Mouse (Mus musculus) brain, embryonic 18.5 days (tissue): Measurements from ENCODE around the gene Ppm1h.

ENCODE experiments used
- DNase-seq: peaks from one replicate; pipeline ENCODE4 v3.0.0-alpha.2; 2012; ENCODE audit warnings: low read depth, low spot score

Ppm1h gene

DNA sequence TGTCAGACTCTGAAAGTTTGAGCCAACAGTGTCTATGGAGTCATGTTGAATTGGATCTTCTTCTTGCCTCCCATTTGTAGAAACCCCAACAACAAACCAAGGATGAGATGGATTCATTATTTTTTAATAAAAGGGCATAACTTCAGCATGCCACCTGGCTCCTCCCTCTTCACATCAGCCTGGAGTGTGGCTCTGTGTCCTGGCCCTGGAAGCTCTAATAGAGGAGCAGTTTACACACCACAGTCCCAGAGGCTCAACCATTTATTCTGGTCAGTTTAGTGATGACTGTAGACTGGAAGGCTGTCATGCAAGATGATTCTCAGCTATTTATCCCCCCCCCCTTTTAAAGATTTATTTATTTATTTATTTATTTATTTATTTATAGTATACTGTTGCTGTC lies 294.7 kb downstream of the Ppm1h start:
- no peak for DNase-seq

GRCm38 (mm10) chr10:122976038-122976437 lies 297.5 kb downstream of the Ppm1h start:
- DNase-seq = no peak

GRCm38 (mm10) chr10:122979356-122979755 lies 300.8 kb downstream of the Ppm1h start:
- no peak for DNase-seq

GRCm38 (mm10) chr10:122980123-122980522 lies 301.6 kb downstream of the Ppm1h start:
- no peak for DNase-seq

DNA sequence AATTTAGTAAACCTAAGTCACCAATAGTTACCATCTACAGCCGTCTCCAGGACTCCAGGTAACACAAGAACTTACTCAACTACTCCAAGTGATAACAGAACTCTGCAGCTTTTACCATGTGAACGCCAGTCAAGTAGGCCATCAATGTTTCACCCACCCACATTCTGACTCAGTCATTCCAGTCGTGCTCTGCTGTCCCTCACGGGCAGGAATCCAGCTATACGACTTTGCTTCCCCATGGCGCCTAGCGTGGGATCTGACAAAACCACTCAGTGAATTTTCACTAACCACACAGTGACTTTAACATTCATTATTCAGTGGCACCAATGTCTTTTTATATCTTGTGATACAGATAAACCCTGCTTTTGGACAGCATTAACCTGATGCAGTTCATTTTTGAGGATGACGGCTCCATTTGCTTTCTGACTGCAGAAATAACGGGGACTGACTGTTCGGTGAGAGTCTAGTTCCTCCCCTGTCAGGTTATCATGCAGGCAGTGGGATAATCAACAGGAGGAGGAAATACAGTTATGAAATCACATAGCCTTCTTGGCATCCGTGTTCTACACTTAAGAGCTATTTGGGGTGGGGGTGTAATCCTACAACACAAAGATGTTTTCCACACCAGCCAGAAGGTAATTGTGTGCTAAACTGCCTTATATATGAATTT lies 304.5 kb downstream of the Ppm1h start:
- no peak for DNase-seq

- DNase-seq = no peak
Measured at GRCm38 (mm10) chr10:122983579-122984530, 305.3 kb downstream of the Ppm1h start.

DNA sequence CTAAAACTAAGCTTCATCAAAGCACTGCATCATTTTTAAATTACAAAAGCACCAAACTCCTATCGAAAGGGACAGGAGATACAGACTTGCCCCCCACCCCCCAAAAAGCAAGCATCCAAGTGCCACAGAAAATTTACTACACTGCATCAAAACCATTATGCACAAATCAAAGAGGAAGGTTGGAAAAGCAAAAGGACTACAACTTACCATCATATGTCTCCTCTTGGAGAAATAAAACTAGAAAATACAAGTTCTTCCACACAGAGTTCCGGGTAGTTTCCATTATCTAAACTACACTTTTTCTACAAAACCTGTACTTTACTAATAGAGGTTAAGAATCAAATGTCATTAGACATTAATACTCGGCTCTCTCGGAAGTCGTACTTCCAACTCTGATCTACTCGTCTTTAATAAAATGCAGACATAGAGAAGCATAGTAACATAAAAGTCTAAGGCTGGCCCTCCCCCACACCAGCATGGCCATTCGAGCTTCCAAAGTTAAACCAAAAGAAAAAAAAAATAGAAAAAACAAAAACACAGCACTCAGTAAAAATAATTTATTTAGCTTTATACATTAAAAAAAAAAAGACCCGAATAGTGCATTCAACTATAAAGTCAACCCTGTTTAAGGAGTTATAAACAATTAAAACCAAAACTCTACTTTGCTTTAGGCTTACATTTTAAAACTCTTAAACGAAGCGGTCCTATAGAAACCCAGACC lies 306.1 kb downstream of the Ppm1h start:
- no peak for DNase-seq

DNA sequence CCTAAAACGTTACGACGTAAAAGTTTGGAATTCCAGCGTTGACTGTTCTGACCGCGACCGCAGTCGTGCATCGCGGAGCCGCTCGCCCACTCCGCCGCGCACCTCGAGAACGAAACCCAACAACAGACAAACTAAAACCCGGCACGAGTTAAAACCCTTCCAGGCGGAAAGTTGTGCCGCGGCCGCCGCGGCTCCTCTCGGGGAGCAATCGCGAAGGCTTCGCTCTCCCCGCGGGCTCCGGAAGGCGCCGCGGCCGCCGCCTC lies 306.6 kb downstream of the Ppm1h start:
- DNase-seq = no peak

DNA sequence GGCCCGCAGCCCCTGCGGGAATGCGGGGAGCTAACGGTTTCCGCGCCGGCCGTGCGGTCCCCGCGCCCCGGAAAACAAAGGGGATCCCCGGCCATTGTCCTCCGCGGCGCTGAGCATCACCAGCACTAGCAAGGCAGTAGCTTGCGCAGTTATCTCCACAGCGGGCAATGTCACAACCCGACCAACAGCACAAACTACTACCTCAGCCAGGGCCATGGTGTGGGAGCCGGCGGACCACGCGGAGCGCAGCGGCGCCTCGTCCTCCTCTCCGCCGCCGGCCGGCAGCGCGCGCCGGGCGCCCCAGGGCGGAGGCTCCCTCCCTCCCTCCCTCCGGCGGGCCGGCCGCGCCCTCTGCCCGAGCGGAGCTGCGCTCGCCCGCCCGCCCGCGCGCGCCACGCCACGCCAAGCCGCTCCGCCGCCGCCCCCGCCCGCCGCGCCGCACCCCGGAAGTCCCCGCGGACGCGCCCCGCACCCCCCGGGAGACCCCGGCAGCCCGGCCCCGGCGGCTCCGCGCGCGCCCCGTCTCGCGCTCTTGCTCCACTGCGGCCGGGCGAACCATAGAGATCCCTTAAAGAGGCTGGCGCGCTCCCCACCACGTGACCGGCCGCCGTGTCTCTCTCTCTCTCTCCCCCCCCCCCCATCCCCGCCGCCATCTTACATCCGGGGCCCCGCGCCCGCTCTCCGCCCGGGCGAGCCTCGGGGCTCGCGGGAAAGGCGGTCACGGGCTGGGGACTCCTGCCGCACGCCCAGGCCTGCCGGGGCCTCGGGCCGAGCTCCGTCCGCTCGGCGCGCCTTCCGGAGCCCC lies 307.2 kb downstream of the Ppm1h start:
- no peak for DNase-seq

DNA sequence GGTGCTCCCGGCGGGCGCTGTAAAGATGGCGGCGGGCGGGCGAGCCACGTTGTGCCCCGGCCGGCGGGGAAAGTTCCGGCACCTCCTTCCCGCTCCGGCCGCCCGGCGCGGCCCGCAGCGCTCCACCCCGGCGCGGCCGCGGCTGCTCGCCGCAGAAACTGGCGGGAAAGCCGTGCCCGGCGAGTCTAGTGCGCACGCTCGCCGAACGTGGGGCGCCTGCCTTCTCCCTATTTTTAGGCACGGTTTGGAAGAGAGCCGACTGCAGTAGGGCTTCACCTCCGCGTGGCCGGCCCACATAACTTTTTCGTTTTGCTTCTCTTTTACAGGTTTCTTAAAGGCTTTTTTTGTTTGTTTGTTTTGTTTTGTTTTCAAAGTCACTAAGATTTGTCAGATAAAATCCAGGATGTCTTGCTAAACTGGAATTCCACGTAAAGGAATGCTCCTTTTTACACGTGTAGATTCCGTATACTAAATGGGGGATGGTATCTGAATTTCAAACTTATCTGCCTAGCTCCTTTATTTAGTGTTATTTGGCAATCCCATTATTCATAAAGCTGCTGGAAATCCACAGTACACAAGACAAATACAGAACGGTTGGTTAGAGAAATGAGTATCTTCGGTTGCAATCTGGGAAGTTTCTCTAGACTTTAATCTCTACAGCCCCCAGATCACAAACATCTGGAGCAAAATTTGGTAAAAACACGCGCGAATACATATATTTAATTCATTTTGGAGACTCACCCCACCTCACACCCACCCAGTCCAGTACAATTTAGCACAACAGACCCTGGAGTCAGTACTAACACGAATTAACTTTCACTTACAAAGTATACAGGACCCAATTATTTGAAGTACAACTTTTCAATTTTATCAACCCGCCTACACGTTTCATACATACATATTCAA lies 308.0 kb downstream of the Ppm1h start:
- no peak for DNase-seq

DNA sequence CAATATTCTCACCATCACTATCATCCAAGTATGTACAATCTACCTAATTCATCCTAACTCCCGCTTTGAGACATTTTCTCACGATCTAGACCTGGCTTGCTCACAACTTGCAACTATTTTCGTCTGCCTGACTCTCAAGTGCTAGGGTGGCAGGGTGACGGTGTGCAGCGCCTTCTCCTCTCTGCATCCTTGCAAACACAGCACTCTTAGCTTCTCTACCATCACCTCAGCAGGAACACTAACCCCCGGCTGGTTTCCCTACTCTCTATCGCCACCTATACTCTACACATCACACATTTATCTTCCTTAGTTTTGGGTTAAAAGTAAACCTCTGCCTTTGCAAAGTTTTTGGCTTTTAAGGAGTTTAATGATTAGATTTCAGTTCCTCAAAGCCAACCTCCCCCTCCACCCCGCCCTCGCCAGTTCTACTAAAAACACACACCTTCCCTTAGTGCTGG lies 309.1 kb downstream of the Ppm1h start:
- DNase-seq = no peak

DNA sequence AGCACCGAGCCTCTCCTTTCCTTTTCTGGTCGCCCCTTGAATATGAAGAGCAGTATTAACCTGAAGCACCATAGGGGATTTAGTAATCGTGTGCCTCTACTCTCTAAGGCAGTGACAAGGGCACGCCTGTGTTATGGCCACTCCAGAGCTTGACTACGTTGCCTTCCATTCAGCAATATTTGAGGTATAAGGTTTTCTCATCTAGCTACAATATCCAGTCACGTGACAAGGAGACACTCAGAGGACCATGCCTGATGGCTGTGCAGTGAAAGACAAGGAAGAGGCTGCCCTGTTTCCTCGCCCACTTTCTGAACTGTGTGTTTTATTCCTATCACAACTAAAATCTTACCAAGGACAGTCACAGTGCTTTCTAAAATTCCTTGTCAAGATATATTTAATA lies 309.8 kb downstream of the Ppm1h start:
- no peak for DNase-seq

GRCm38 (mm10) chr10:122989916-122990315 lies 311.4 kb downstream of the Ppm1h start:
- DNase-seq = no peak

GRCm38 (mm10) chr10:122990606-122991005 lies 312.0 kb downstream of the Ppm1h start:
- no peak for DNase-seq

GRCm38 (mm10) chr10:122991053-122991452 lies 312.5 kb downstream of the Ppm1h start:
- no peak for DNase-seq

DNA sequence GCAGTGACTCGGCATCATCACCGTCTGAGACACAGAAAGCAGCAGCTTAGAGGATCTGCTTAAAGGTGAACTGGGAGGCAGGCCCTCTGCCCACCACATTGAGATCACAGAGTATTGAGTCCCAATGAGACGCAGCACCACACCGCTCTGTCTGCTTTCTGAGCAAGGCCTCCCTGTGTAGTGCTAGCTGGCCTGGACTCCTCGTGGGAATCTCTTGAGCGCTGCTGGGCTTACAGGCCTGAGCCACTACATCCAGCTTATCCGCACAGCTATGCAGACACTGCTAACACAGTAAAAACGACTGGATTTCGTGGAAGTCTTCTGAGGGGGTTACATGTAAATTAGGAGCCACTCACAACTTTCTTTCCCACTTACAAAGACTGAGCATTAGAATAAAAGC lies 313.1 kb downstream of the Ppm1h start:
- no peak for DNase-seq

GRCm38 (mm10) chr10:122994402-122995107 lies 316.0 kb downstream of the Ppm1h start:
- no peak for DNase-seq
